Mouse (Mus musculus) adrenal gland, postnatal 25 days (tissue): ENCODE measurements around the gene E2f4. TPM values are rescaled to one million over a fixed set of nuclear protein-coding genes. Genes with fewer than 3 reads are reported as not detected.
A peak's percentile ranks its signal among the peaks of the same experiment; 100 is the strongest.

ENCODE experiments used
- DNase-seq: peaks from one replicate; pipeline ENCODE4 v3.0.0; 2021; ENCODE audit warnings: mixed read lengths
- long read RNA-seq: library from polyadenylated mRNA; stranded (forward); transcript quantifications from one replicate; pipeline ENCODE4 v2.0.0, GENCODE M21; 2021
- total RNA-seq: library from RNA; stranded (reverse); gene quantifications from 2 replicates; pipeline ENCODE4 v1.2.3, GENCODE M21; 2021

E2f4 gene
- 44.1 and 45.5 TPM in 2 replicates for total RNA-seq
- long read RNA-seq, transcript E2f4-201 (10 exons, 1,993 nt), result major isoform, 44 of 56 reads
- long read RNA-seq, partial matches to known transcripts, result 7 of 56 reads
- long read RNA-seq, other reads (novel, unspliced or antisense), result 5 of 56 reads

GRCm38 (mm10) chr8:105297511-105298192 lies at the start of gene E2f4:
TSS of gene E2f4 (plus strand) at chr8:105297663.
- DNase-seq, result peak; percentile 94

GRCm38 (mm10) chr8:105251954-105252353 lies 45.5 kb upstream of the E2f4 start:
- DNase-seq, result no peak

- no peak for DNase-seq
These were observed 44.6 kb upstream of the E2f4 start for GRCm38 (mm10) chr8:105252680-105253537.

GRCm38 (mm10) chr8:105253766-105254151 lies 43.7 kb upstream of the E2f4 start:
- no peak for DNase-seq

GRCm38 (mm10) chr8:105254152-105254965 lies 43.1 kb upstream of the E2f4 start:
- peak; percentile 93 for DNase-seq

- DNase-seq, result no peak
These were observed 42.5 kb upstream of the E2f4 start, which contains the start of gene B3gnt9 for GRCm38 (mm10) chr8:105254966-105255350. TSS of gene B3gnt9 (minus strand) at chr8:105255153.

GRCm38 (mm10) chr8:105257318-105258114 lies 39.9 kb upstream of the E2f4 start:
- no peak for DNase-seq

- DNase-seq, result peak; percentile 14
These were observed 38.3 kb upstream of the E2f4 start for GRCm38 (mm10) chr8:105258911-105259720.

- DNase-seq, result peak; percentile 85
These were observed 37.6 kb upstream of the E2f4 start for GRCm38 (mm10) chr8:105259721-105260320.

GRCm38 (mm10) chr8:105260371-105261099 lies 36.9 kb upstream of the E2f4 start:
- DNase-seq, result no peak

- no peak for DNase-seq
These were observed 36.0 kb upstream of the E2f4 start for GRCm38 (mm10) chr8:105261326-105261980.

GRCm38 (mm10) chr8:105263244-105263912 lies 34.1 kb upstream of the E2f4 start:
- DNase-seq, result no peak

- peak; percentile 85 for DNase-seq
These were observed 33.2 kb upstream of the E2f4 start, which contains the start of the genes Tradd and Fbxl8 for GRCm38 (mm10) chr8:105264024-105264982. TSS of gene Tradd (minus strand) at chr8:105264609. TSS of gene Fbxl8 (plus strand) at chr8:105264648.

GRCm38 (mm10) chr8:105265128-105265527 lies 32.3 kb upstream of the E2f4 start:
- no peak for DNase-seq

GRCm38 (mm10) chr8:105266775-105267174 lies 30.7 kb upstream of the E2f4 start:
- no peak for DNase-seq

GRCm38 (mm10) chr8:105268342-105269074 lies 29.0 kb upstream of the E2f4 start:
- no peak for DNase-seq
